Mouse (Mus musculus) left cerebral cortex, adult 18-20 months (tissue): ENCODE measurements around the gene Acer1. TPM values are rescaled to one million over a fixed set of nuclear protein-coding genes. Genes with fewer than 3 reads are reported as not detected.
A peak's percentile ranks its signal among the peaks of the same experiment; 100 is the strongest.

ENCODE experiments used
- DNase-seq, 2 experiments: peaks; one replicate each; pipeline ENCODE4 v3.0.0; 2021 to 2022; ENCODE audit warnings: low spot score in 2 of 2, mixed read lengths in 1 of 2
- long read RNA-seq, 2 experiments: library from polyadenylated mRNA; stranded (forward); transcript quantifications; one replicate each; pipeline ENCODE4 v2.0.0; 2021
- total RNA-seq, 2 experiments: library from RNA; stranded (reverse); gene quantifications; 2 replicates each; pipeline ENCODE4 v1.2.3; 2021

Acer1 gene
- not detected for total RNA-seq
- long read RNA-seq, experiment 1 = 0 reads
- long read RNA-seq, experiment 2 = 0 reads

GRCm38 (mm10) chr17:56982013-56982412 lies at the start of gene Acer1:
Acer1 (minus strand) TSS chr17:56982126.
- DNase-seq = no peak

- DNase-seq = peak; percentile 18 to 42
These were observed 49.2 kb upstream of the Acer1 start, which contains the start of gene Khsrp for GRCm38 (mm10) chr17:57030931-57031660. Khsrp (minus strand) TSS chr17:57031522.

- no peak for DNase-seq
These were observed 47.8 kb upstream of the Acer1 start for GRCm38 (mm10) chr17:57029691-57030090.

GRCm38 (mm10) chr17:57027471-57027870 lies 45.5 kb upstream of the Acer1 start:
- no peak for DNase-seq

- DNase-seq = no peak
These were observed 39.0 kb upstream of the Acer1 start for GRCm38 (mm10) chr17:57020960-57021359.

- DNase-seq = no peak
These were observed 37.8 kb upstream of the Acer1 start for GRCm38 (mm10) chr17:57019693-57020092.

- DNase-seq = no peak
These were observed 30.4 kb upstream of the Acer1 start for GRCm38 (mm10) chr17:57012245-57012795.

- DNase-seq = peak; percentile 93 to 96
These were observed 29.6 kb upstream of the Acer1 start, which contains the start of the genes Gtf2f1 and Gm17949 for GRCm38 (mm10) chr17:57011236-57012141. Gtf2f1 (minus strand) TSS chr17:57011288. Gm17949 (plus strand) TSS chr17:57011469.

GRCm38 (mm10) chr17:57010911-57011235 lies 28.9 kb upstream of the Acer1 start:
- peak in 1 of 2 experiments; percentile 20 for DNase-seq

- DNase-seq = no peak
These were observed 25.4 kb upstream of the Acer1 start for GRCm38 (mm10) chr17:57007137-57007905.

- no peak for DNase-seq
These were observed 22.1 kb upstream of the Acer1 start for GRCm38 (mm10) chr17:57003994-57004393.

- DNase-seq = no peak
These were observed 19.3 kb upstream of the Acer1 start for GRCm38 (mm10) chr17:57001228-57001627.

GRCm38 (mm10) chr17:56999968-57000609 lies 18.2 kb upstream of the Acer1 start, which contains the start of gene Pspn:
Pspn (minus strand) TSS chr17:57000018.
- no peak for DNase-seq

- no peak for DNase-seq
These were observed 17.5 kb upstream of the Acer1 start for GRCm38 (mm10) chr17:56999414-56999813.

- peak; percentile 90 to 93 for DNase-seq
These were observed 15.2 kb upstream of the Acer1 start, which contains the start of gene Alkbh7 for GRCm38 (mm10) chr17:56997029-56997667. Alkbh7 (plus strand) TSS chr17:56997339.

GRCm38 (mm10) chr17:56996506-56996905 lies 14.6 kb upstream of the Acer1 start:
- DNase-seq = no peak

- DNase-seq = no peak
These were observed 13.1 kb upstream of the Acer1 start for GRCm38 (mm10) chr17:56995046-56995445.

GRCm38 (mm10) chr17:56990966-56991365 lies 9.0 kb upstream of the Acer1 start:
- DNase-seq = no peak

GRCm38 (mm10) chr17:56990115-56990746 lies 8.3 kb upstream of the Acer1 start, which contains the start of gene Clpp:
Clpp (plus strand) TSS chr17:56990305.
- DNase-seq = peak; percentile 95
